Mouse (Mus musculus): Measurements from ENCODE around the gene Gm8229. TPM values are rescaled to one million over a fixed set of nuclear protein-coding genes. Genes with fewer than 3 reads are reported as not detected.
"Not testable (repeated sequence)": the region's sequence is repeated elsewhere in the genome, so short reads cannot be mapped to it uniquely, and the experiment has no call there.

Gene Gm8229
- not detected in 2 replicates for polyA plus RNA-seq (2012; rRNA removed)
- polyA plus RNA-seq (2014; fragmentation: Nextera tagmentation; extraction: Ambion mirVana): not detected in 2 replicates

- not testable (repeated sequence) for H3K36me3 ChIP-seq (ENCODE audit: control insufficient read depth, insufficient read depth, low read length); H3K4me2 ChIP-seq (replicated peaks; ENCODE audit: low read depth, low read length, severe bottlenecking); ATAC-seq (ENCODE audit: low FRiP score, low read depth); H3K4me3 ChIP-seq (replicated peaks; ENCODE audit: low read length); H3K4me1 ChIP-seq (ENCODE audit: control insufficient read depth, insufficient read depth, low read length); H3K9me3 ChIP-seq (ENCODE audit: control insufficient read depth, low read length); H3K27ac ChIP-seq (replicated peaks; ENCODE audit: low read depth, low read length); H3K27me3 ChIP-seq (ENCODE audit: control insufficient read depth, insufficient read depth, low read length); DNase-seq (ENCODE audit: low spot score); H3K9ac ChIP-seq (ENCODE audit: low read depth, low read length, severe bottlenecking)
- WGBS: 94% methylated on average over 4 of the region's 4 CpGs
These were observed at the start of gene Gm8229 for GRCm38 (mm10) chr14:44365057-44365456. Gene Gm8229 (plus strand): TSS chr14:44365357.

- not testable (repeated sequence) for DNase-seq (ENCODE audit: low spot score); H3K27ac ChIP-seq (replicated peaks; ENCODE audit: low read depth, low read length); ATAC-seq (ENCODE audit: low FRiP score, low read depth); H3K9ac ChIP-seq (ENCODE audit: low read depth, low read length, severe bottlenecking); H3K27me3 ChIP-seq (ENCODE audit: control insufficient read depth, insufficient read depth, low read length); H3K9me3 ChIP-seq (ENCODE audit: control insufficient read depth, low read length); H3K4me3 ChIP-seq (replicated peaks; ENCODE audit: low read length); H3K4me2 ChIP-seq (replicated peaks; ENCODE audit: low read depth, low read length, severe bottlenecking); H3K36me3 ChIP-seq (ENCODE audit: control insufficient read depth, insufficient read depth, low read length); H3K4me1 ChIP-seq (ENCODE audit: control insufficient read depth, insufficient read depth, low read length)
- WGBS: no CpG with 5 or more reads among the region's 2 CpGs
These were observed 26.7 kb upstream of the Gm8229 start, which contains the start of gene Gm5930 for GRCm38 (mm10) chr14:44338484-44338883. Gene Gm5930 (minus strand): TSS chr14:44338584.

- not testable (repeated sequence) for H3K4me1 ChIP-seq (ENCODE audit: control insufficient read depth, insufficient read depth, low read length); ATAC-seq (ENCODE audit: low FRiP score, low read depth); H3K27ac ChIP-seq (replicated peaks; ENCODE audit: low read depth, low read length); H3K4me2 ChIP-seq (replicated peaks; ENCODE audit: low read depth, low read length, severe bottlenecking); H3K9ac ChIP-seq (ENCODE audit: low read depth, low read length, severe bottlenecking); H3K36me3 ChIP-seq (ENCODE audit: control insufficient read depth, insufficient read depth, low read length); DNase-seq (ENCODE audit: low spot score); H3K27me3 ChIP-seq (ENCODE audit: control insufficient read depth, insufficient read depth, low read length); H3K4me3 ChIP-seq (replicated peaks; ENCODE audit: low read length); H3K9me3 ChIP-seq (ENCODE audit: control insufficient read depth, low read length)
- whole genome bisulfite sequencing: 14% methylated on average over 1 of the region's 2 CpGs
These were observed 3.7 kb upstream of the Gm8229 start for GRCm38 (mm10) chr14:44361416-44361815.

GRCm38 (mm10) chr14:44362301-44362700 is 2.9 kb upstream of the Gm8229 start:
- not testable (repeated sequence) for H3K4me1 ChIP-seq (ENCODE audit: control insufficient read depth, insufficient read depth, low read length); H3K27ac ChIP-seq (replicated peaks; ENCODE audit: low read depth, low read length); H3K9ac ChIP-seq (ENCODE audit: low read depth, low read length, severe bottlenecking); ATAC-seq (ENCODE audit: low FRiP score, low read depth); H3K27me3 ChIP-seq (ENCODE audit: control insufficient read depth, insufficient read depth, low read length); H3K4me3 ChIP-seq (replicated peaks; ENCODE audit: low read length); H3K36me3 ChIP-seq (ENCODE audit: control insufficient read depth, insufficient read depth, low read length); H3K4me2 ChIP-seq (replicated peaks; ENCODE audit: low read depth, low read length, severe bottlenecking); H3K9me3 ChIP-seq (ENCODE audit: control insufficient read depth, low read length)
- peak; percentile 4 for DNase-seq (ENCODE audit: low spot score)

- not testable (repeated sequence) for ATAC-seq (ENCODE audit: low FRiP score, low read depth); H3K4me1 ChIP-seq (ENCODE audit: control insufficient read depth, insufficient read depth, low read length); H3K9me3 ChIP-seq (ENCODE audit: control insufficient read depth, low read length); DNase-seq (ENCODE audit: low spot score); H3K27me3 ChIP-seq (ENCODE audit: control insufficient read depth, insufficient read depth, low read length); H3K4me2 ChIP-seq (replicated peaks; ENCODE audit: low read depth, low read length, severe bottlenecking); H3K4me3 ChIP-seq (replicated peaks; ENCODE audit: low read length); H3K9ac ChIP-seq (ENCODE audit: low read depth, low read length, severe bottlenecking); H3K36me3 ChIP-seq (ENCODE audit: control insufficient read depth, insufficient read depth, low read length); H3K27ac ChIP-seq (replicated peaks; ENCODE audit: low read depth, low read length)
- 81% methylated on average over 3 of the region's 4 CpGs for WGBS
These were observed 19.1 kb downstream of the Gm8229 start for GRCm38 (mm10) chr14:44384233-44384632.

GRCm38 (mm10) chr14:44410588-44410987 is 45.4 kb downstream of the Gm8229 start, which contains the start of gene Gm3371:
Gene Gm3371 (minus strand): TSS chr14:44410688.
- H3K27ac ChIP-seq (replicated peaks; ENCODE audit: low read depth, low read length); DNase-seq (ENCODE audit: low spot score); H3K4me1 ChIP-seq (ENCODE audit: control insufficient read depth, insufficient read depth, low read length); H3K4me2 ChIP-seq (replicated peaks; ENCODE audit: low read depth, low read length, severe bottlenecking); H3K27me3 ChIP-seq (ENCODE audit: control insufficient read depth, insufficient read depth, low read length); H3K9me3 ChIP-seq (ENCODE audit: control insufficient read depth, low read length); H3K9ac ChIP-seq (ENCODE audit: low read depth, low read length, severe bottlenecking); H3K36me3 ChIP-seq (ENCODE audit: control insufficient read depth, insufficient read depth, low read length); H3K4me3 ChIP-seq (replicated peaks; ENCODE audit: low read length); ATAC-seq (ENCODE audit: low FRiP score, low read depth): not testable (repeated sequence)
- no CpG with 5 or more reads among the region's 2 CpGs for WGBS

Other genes starting within 250 kb of the Gm8229 start
- gene Gm3327, start 241.5 kb upstream of the Gm8229 start, polyA plus RNA-seq (2012; rRNA removed): not detected in 2 replicates
- not detected in 2 replicates for gene Gm3327, start 241.5 kb upstream of the Gm8229 start, polyA plus RNA-seq (2014; fragmentation: Nextera tagmentation; extraction: Ambion mirVana)
- not detected in 2 replicates for gene Gm8212, start 167.7 kb upstream of the Gm8229 start, polyA plus RNA-seq (2012; rRNA removed)
- not detected in 2 replicates for gene Gm8212, start 167.7 kb upstream of the Gm8229 start, polyA plus RNA-seq (2014; fragmentation: Nextera tagmentation; extraction: Ambion mirVana)
- gene 4930503E14Rik, start 152.1 kb upstream of the Gm8229 start, polyA plus RNA-seq (2012; rRNA removed): not detected in 2 replicates
- not detected in 2 replicates for gene 4930503E14Rik, start 152.1 kb upstream of the Gm8229 start, polyA plus RNA-seq (2014; fragmentation: Nextera tagmentation; extraction: Ambion mirVana)
- gene Gm8220, start 79.8 kb upstream of the Gm8229 start, polyA plus RNA-seq (2012; rRNA removed): not detected in 2 replicates
- gene Gm8220, start 79.8 kb upstream of the Gm8229 start, polyA plus RNA-seq (2014; fragmentation: Nextera tagmentation; extraction: Ambion mirVana): not detected in 2 replicates
- gene Gm5930, start 26.8 kb upstream of the Gm8229 start, polyA plus RNA-seq (2012; rRNA removed): not detected in 2 replicates
- gene Gm5930, start 26.8 kb upstream of the Gm8229 start, polyA plus RNA-seq (2014; fragmentation: Nextera tagmentation; extraction: Ambion mirVana): not detected in 2 replicates
- gene Gm3371, start 45.3 kb downstream of the Gm8229 start, polyA plus RNA-seq (2012; rRNA removed): not detected in 2 replicates
- gene Gm3371, start 45.3 kb downstream of the Gm8229 start, polyA plus RNA-seq (2014; fragmentation: Nextera tagmentation; extraction: Ambion mirVana): not detected in 2 replicates
- not detected in 2 replicates for gene Gm8232, start 68.3 kb downstream of the Gm8229 start, polyA plus RNA-seq (2012; rRNA removed)
- not detected in 2 replicates for gene Gm8232, start 68.3 kb downstream of the Gm8229 start, polyA plus RNA-seq (2014; fragmentation: Nextera tagmentation; extraction: Ambion mirVana)
- gene BC061237, start 127.1 kb downstream of the Gm8229 start, polyA plus RNA-seq (2012; rRNA removed): not detected in 2 replicates
- gene BC061237, start 127.1 kb downstream of the Gm8229 start, polyA plus RNA-seq (2014; fragmentation: Nextera tagmentation; extraction: Ambion mirVana): not detected in 2 replicates
- gene Gm17093, start 152.9 kb downstream of the Gm8229 start, polyA plus RNA-seq (2012; rRNA removed): not detected in 2 replicates
- gene Gm17093, start 152.9 kb downstream of the Gm8229 start, polyA plus RNA-seq (2014; fragmentation: Nextera tagmentation; extraction: Ambion mirVana): not detected in 2 replicates
- gene Gm8247, start 217.8 kb downstream of the Gm8229 start, polyA plus RNA-seq (2012; rRNA removed): not detected in 2 replicates
- not detected in 2 replicates for gene Gm8247, start 217.8 kb downstream of the Gm8229 start, polyA plus RNA-seq (2014; fragmentation: Nextera tagmentation; extraction: Ambion mirVana)